Mouse (Mus musculus) effector memory CD4-positive, alpha-beta T cell, adult 7 months (primary cell): ENCODE results near the gene Slc38a10. TPM values are rescaled to one million over a fixed set of nuclear protein-coding genes. Genes with fewer than 3 reads are reported as not detected.

Source experiments
- polyA plus RNA-seq: library from polyadenylated mRNA; unstranded; fragments of 100-300 nt; shearing (Covaris generic); gene quantifications from one replicate; pipeline ENCODE4 v1.2.1, GENCODE M21; 2017

The Slc38a10 gene
- 121 TPM for polyA plus RNA-seq

DNA sequence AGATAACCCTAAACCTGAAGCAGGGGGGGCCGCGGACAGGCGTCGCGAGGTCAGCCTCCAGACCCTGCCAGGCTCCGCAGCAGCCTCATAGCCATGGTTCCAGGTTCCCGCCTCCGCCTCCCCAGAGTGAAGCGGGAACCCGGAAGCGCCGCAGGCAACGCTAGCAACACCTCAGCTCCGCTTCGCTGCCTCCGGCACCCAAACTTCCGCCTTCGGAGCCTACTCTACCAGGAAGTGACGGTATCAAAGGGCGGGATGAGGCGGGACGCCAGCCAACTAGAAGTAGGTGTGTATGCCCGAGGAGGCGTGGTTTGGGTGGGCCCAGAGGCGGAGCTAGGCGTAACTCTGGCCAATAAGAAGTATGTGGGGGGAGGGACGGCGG lies at the start of gene Slc38a10:
TSS of gene Slc38a10 (minus strand) at position 234 of the 382 bp plus-strand sequence.

DNA sequence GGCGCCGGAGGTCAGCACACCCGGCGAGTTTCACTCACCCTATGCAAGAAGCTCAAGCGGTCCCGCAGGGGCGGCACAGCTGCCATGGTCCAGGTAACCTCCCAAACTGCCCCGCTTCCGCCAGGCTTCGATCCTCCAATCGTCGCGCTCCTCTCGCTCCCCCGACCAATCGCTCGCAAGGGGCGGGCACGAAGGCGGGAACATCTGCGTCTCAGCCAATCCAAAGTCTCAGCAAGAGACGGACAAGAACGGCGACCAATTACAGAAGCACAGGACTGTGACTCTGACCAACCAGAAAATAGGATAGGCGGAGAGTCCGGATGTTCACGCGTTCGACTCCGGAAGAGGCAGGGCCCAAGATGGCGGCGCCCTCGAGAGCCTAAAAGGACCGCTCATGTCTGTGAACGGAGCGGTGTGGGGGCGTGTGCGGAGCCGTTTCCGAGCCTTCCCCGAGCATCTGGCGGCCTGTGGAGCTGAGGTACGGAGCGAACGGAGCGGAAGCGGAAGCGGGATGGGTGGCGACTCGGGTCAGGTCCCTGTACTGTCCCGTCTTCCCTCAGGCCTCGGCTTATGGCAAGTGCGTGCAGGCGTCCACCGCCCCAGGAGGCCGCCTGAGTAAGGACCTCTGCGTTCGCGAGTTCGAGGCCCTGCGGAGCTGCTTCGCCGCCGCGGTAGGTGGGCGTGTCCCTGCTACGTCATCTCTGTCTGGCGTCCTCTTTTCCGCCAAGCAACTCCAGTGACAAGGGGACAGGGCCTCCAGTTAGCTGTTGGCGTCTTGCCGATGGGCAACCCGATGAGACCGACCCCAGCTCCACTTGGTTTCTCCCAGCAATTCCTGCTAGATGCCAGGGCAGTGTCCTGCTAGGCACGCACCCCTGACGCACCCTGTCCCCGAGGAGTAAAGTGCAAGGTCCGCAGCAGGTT lies 52.3 kb downstream of the Slc38a10 start, which contains the start of the genes Tepsin and Ndufaf8:
TSS of gene Tepsin (minus strand) at position 144 of the 924 bp plus-strand sequence.
TSS of gene Ndufaf8 (plus strand) at position 341 of the 924 bp plus-strand sequence.

GRCm38 (mm10) chr11:120086702-120087152 lies 64.4 kb downstream of the Slc38a10 start, which contains the start of gene Cep131:
Cep131 (minus strand) TSS chr11:120086827.

Other genes starting within 250 kb of the Slc38a10 start
- gene Chmp6, start 237.9 kb downstream of the Slc38a10 start, polyA plus RNA-seq = 30.9 TPM
- gene Baiap2, start 208.6 kb downstream of the Slc38a10 start, polyA plus RNA-seq = 17.8 TPM
- gene Aatk, start 104.2 kb downstream of the Slc38a10 start, polyA plus RNA-seq = 0.80 TPM
- gene Cep131, start 64.5 kb downstream of the Slc38a10 start, polyA plus RNA-seq = 2.8 TPM
- gene Tepsin, start 52.6 kb downstream of the Slc38a10 start, polyA plus RNA-seq = 14.9 TPM
- 67.2 TPM for gene Ndufaf8, start 52.4 kb downstream of the Slc38a10 start, polyA plus RNA-seq
- gene Bahcc1, start 81.6 kb upstream of the Slc38a10 start, polyA plus RNA-seq = 0.18 TPM
- gene Actg1, start 197.2 kb upstream of the Slc38a10 start, polyA plus RNA-seq = 2,851 TPM
- gene Fscn2, start 210.2 kb upstream of the Slc38a10 start, polyA plus RNA-seq = 0.22 TPM
- 24.0 TPM for gene Faap100, start 227.4 kb upstream of the Slc38a10 start, polyA plus RNA-seq